Mouse (Mus musculus) cerebellum, adult 11 months (tissue): ENCODE data around the gene Pfkfb4.

Source experiments
- DNase-seq: peaks from one replicate; pipeline ENCODE4 v3.0.0; 2022

Gene Pfkfb4

DNA sequence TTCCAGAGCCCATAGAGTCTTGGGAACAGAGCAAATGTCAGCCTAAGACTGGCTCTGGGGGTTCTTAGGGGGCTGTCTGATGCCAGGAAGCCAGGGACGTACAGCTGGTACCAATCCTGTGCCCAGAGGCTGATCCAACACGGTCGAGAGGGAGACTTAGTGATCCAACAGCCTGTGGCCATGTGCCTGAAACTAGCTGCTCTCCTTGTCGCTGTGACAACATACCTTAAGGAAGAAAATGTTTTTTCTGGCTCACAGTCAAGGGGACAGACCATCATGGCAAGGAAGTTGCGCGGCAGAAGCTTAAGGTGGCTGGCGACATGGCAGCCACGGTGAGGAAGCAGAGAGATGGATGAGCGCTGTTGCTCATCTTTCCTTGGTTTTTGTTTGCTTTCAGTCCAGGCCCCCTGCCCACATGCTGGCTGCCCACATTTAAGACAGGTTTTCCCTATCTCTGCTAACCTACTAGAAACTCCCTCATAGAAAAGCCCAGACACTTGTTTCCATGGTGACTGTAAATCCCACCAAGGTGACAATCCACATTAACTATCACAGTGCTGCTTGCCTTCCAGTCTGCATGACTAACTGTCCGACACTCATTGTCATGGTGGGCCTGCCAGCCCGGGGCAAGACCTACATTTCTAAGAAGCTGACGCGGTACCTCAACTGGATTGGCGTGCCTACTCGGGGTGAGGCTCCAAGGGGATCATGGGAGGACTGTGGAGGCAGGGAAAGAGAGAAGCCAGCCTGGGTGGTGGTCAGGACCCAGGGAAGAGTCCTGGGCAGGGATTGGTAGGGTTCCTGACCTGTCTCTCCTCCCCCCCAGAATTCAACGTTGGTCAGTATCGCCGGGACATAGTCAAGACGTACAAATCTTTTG, 6.9 kb downstream of the Pfkfb4 start:
- DNase-seq = no peak

DNA sequence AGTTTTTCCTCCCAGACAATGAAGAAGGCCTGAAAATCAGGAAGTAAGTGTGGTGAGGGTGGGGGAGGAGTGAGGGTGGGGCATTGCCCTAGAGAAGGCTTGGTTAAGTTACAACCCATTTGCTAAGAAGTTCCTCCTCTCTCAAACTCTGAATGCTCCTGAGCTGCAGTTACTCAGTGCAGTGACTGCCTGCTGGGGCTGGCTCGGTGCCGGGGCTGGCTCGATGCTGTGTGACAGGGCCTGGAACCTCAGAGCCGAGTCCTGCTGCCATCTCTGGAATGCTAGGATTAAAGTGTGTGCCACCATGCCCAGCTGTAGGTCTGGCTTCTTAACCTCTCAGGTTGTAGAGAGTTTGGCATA, 7.6 kb downstream of the Pfkfb4 start:
- DNase-seq = no peak

- peak; percentile 56 for DNase-seq
These were observed 9.1 kb downstream of the Pfkfb4 start for GRCm38 (mm10) chr9:109000726-109001125.

- no peak for DNase-seq
These were observed 11.6 kb downstream of the Pfkfb4 start for GRCm38 (mm10) chr9:109003201-109003600.

DNA sequence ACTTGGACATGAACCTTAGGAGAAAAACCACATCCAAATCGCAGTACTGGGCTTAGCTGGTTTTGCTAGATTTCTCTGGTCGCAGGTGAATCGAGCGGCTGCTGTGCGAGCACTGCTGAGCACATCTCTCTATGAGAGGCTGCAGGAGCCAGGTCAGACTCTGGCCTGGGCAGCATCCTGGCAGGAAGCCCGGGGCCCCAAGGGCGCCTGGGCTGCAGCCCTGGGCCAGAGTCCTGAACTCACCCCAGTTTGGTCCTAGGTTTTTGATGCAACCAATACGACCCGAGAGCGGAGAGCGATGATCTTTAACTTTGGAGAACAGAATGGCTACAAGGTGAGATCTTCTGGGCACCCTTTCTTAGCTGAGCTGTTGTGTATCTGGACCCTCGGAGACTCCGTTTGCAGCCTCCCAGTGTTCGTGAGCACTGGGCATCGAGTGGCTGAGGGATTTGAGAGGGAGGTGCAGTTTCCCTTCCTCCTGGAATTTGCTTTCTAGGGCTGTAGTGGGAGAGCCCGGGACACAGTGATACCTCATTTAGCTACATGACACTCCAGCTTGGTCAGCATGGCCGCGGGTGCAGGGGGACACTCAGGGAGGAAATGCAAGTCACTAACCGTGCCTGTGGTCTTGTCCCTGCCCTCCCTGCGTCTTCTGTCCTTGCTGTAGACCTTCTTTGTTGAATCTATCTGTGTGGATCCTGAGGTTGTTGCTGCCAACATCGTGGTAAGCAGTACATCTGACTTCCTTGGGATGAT, 15.6 kb downstream of the Pfkfb4 start:
- DNase-seq = no peak

DNA sequence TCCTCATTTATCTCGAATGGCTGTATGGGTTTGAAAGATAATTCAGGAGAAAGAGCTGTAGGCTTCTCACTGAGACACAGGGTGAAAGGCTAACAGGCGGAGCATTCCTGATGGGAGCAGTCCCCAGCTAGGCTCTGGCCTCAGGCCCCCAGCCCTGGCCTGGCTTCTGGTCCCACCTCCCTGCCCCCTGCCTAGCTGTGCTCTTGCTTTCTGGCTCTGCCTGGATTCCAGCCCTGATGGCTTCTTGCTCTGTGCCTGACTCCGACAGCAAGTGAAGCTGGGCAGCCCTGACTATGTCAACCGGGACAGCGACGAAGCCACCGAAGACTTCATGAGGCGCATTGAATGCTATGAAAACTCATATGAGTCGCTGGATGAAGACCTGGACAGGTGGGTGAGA, 16.5 kb downstream of the Pfkfb4 start:
- no peak for DNase-seq

- no peak for DNase-seq
These were observed 17.5 kb downstream of the Pfkfb4 start for GRCm38 (mm10) chr9:109008994-109009635.

DNA sequence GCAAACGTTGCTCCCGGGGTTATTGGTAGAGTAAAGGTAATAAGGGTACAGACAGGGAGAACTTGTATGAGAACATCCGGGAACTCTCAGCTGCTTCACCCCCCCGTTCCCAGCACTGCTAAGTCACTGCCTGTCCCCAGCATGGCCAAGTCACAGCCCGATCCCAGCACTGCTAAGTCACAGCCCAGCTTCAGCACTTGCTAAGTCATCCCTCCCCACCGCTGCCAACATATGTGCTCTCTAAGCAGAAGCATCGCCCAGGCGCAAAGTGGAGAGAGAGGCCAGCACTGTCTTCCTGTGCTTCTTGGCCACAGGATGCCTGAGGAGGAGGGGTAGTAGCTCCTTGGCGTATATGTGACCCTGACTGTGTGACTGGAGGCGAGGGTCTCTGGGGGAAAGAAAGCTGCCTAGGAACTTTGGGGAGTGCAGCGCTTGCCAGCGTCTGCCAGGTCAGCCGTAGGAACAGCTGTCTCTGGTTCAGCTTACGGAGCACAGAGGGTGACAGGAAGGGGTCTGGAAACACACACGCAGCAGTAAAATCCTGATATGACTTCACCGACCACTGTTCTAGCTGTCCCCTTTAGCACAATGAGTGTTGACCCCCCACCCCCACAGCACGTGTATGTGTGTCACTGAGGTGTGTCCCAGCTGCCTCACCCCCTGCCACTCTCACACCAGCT, 18.2 kb downstream of the Pfkfb4 start:
- no peak for DNase-seq

DNA sequence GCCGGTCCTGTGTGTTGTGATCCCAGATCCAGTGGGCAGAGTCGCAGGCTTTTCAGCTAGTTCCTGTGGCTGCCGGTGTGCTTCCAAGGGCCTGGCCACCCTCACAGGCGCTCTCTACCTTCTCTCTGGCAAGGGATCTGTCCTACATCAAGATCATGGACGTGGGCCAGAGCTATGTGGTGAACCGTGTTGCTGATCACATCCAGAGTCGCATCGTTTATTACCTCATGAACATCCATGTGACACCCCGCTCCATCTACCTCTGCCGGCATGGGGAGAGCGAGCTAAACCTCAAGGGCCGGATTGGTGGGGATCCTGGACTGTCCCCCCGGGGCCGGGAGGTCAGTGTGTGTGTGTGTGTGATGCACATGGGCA, 18.7 kb downstream of the Pfkfb4 start:
- DNase-seq = no peak

DNA sequence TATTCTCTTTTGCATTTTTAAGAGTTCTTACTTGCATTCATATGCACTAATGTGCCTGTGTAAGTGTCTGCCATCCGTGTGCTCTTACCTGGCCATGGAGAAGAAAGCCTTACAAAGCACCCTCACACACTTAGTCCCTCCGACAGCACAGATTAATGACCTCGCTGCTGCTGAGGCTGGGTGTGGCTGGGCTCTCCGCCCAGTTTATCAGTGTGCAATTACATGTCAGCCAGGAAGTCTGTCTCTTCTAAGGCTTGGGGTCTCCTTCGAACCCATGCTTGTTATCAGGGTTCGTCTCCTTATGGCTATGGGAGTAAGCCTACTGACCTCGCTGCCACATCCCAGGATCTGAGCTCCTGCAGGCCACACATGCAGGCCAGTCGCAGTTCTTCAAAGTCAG, 23.8 kb downstream of the Pfkfb4 start:
- DNase-seq = no peak

- no peak for DNase-seq
These were observed 25.5 kb downstream of the Pfkfb4 start for GRCm38 (mm10) chr9:109016973-109017604.

GRCm38 (mm10) chr9:109021428-109021827, 29.9 kb downstream of the Pfkfb4 start:
- DNase-seq = no peak

DNA sequence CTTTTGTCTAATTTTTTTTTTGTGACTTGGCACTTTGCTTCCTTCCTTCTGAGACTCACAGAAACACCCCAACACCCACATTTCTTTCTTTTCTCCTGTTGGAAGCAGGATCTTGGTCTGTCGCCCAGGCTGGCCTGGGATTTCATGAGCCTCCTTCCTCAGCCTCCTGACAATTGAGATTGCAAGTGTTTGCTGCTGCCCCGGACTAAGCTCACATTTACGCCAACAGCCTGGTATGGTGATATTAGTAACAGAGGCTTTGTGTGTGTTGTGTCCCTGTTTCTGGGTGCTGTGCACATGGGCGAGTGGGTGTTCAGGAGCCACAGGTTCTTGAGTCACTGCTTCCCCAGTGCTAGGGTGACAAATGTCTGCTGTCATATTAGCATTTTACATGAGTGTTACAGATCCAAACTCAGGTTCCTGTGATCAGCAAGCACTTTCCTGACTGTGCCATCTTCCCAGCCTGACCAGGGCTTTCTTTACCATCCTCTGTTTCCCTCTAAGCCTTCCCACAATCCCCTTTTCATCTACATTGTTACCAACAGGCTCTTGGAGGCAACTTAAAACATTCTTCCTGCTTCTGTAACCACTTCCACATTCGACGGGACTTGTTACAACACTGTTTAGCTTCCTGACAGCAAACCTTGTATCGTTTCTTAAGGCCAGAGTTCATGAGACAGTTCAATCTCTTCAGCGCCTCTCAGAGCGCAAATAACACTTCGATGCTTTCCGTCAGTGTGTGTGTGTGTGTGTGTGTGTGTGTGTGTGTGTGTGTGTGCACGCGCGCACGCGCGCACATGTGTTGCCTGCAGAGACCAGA, 31.5 kb downstream of the Pfkfb4 start:
- no peak for DNase-seq

DNA sequence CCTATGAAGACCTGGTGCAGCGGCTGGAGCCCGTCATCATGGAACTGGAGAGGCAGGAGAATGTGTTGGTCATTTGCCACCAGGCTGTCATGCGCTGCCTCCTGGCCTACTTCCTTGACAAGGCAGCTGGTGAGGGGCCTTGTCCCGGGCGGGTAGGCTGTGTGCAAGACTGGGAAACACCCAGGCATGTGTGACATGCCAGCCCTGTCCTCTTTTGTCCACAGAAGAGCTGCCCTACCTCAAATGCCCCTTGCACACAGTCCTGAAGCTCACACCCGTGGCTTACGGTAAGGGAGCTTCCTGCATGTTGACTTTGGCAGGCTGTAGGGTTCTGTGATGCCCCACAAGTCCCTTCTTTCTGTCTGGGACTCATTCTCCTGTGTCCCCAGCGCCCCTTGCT, 35.9 kb downstream of the Pfkfb4 start:
- no peak for DNase-seq

DNA sequence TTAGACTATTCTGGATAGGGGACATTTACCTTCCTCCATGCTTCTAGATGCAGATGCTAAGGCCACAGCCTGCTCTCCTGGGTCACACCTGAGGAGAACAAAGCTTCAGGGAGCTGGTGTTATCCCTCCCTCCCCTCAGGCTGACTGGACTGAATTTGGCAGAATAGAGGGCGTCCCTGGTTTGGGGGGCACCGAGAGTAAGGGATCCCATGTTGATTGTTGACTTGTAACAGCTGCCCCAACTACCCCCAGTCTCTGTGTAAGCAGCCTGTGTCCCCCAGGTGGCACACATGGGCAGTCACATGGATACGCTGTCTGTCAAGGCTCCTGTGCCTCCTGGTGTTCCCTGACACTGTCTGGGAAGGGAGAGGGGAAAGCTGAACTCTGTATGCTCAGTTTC, 36.8 kb downstream of the Pfkfb4 start:
- no peak for DNase-seq

DNA sequence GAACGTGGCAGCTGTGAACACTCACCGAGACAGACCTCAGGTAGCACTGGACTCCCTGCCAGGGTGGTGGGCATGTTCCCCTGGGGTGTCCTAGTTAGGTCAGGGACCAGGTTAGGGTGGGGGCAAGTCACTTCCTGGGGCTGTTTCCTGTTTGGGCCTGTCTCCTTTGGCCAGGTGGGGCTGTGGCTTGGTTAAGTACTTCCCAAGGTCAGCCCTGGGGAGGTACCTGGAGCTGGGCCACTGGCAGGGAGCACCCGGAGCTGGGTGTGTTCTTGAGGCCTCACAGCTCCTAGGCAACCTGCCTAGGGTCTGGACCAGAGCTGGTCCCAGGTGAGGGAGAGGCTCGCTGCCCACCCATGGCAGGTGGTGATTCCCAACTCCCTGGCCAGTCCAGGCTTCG, 37.3 kb downstream of the Pfkfb4 start:
- DNase-seq = no peak

- no peak for DNase-seq
These were observed 38.7 kb downstream of the Pfkfb4 start for GRCm38 (mm10) chr9:109030312-109030711.

DNA sequence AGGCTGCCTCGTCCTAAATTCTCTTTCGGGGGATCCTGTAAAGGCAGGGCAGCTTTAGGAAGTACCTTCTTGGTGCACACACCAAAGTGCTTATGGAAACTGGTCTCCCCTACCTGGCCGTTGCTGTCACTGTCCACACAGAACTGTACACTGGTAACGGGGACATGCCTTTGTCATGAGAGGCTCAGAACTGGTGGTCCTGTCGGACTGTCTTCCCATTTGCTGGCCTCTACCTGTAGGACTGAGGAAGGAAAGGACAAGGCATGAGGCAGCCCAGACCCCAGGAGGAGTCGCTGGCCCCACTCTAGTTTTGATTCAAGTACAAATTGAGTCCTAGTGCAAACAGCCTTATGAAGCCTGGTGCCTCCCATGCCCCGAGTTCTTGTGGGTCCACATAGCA, 39.4 kb downstream of the Pfkfb4 start:
- DNase-seq = no peak

- DNase-seq = no peak
These were observed 40.1 kb downstream of the Pfkfb4 start for GRCm38 (mm10) chr9:109031686-109032085.

DNA sequence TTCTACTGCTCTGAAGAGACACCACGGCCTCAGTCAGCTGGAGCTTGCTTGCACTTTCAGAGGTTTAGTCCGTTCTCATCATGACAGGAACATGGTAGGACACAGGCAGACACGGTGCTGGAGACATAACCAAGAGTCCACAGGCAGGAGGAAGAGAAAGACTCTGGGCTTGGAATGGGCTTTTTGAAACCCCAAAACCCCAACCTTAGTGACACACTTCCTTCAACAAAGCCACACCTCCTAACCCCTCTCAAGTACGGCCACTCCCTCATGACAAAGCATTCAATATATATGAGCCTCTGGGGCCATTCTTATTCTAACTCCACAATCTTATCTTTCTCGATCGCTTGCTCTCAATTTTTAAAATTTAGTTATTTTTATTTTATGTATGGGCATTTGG, 40.9 kb downstream of the Pfkfb4 start:
- DNase-seq = no peak

GRCm38 (mm10) chr9:109038086-109038895, 46.7 kb downstream of the Pfkfb4 start, which contains the start of gene Shisa5:
TSS of gene Shisa5 (plus strand) at chr9:109038565.
- no peak for DNase-seq
